Mouse (Mus musculus) cerebellum, adult 2 months (tissue): ENCODE data around the gene Rhov. TPM values are rescaled to one million over a fixed set of nuclear protein-coding genes. Genes with fewer than 3 reads are reported as not detected.
A peak's percentile ranks its signal among the peaks of the same experiment; 100 is the strongest.

Source experiments
- DNase-seq, 2 experiments: peaks; one replicate each; pipeline ENCODE4 v3.0.0; 2021
- H3K27ac ChIP-seq: fragments of 200-500 bp; 2 replicates; pipeline ENCODE4 v1.5.1; 2012; ENCODE audit warnings: low read length, control low read depth, inconsistent platforms; ENCODE audit not compliant: insufficient read depth
- H3K27me3 ChIP-seq: fragments of 200-500 bp; 2 replicates; pipeline ENCODE4 v1.6.1; 2012; ENCODE audit warnings: inconsistent platforms, mild to moderate bottlenecking, low read length, moderate library complexity; ENCODE audit not compliant: control insufficient read depth, insufficient read depth
- H3K4me1 ChIP-seq: fragments of 200-500 bp; 2 replicates; pipeline ENCODE4 v1.6.1; 2011; ENCODE audit warnings: low read length; ENCODE audit not compliant: control insufficient read depth, insufficient read depth
- H3K4me3 ChIP-seq: fragments of 200-500 bp; replicated peaks from 2 replicates; pipeline ENCODE3; 2011; ENCODE audit warnings: mild to moderate bottlenecking, low read depth, low read length, control low read depth; ENCODE audit not compliant: insufficient read depth
- CTCF ChIP-seq: fragments of 200-500 bp; IDR thresholded peaks from 2 replicates; pipeline ENCODE4 v1.5.1; 2011; ENCODE audit warnings: low read depth, mild to moderate bottlenecking, control low read depth, low read length, moderate library complexity, borderline replicate concordance; ENCODE audit not compliant: insufficient read depth
- POLR2A ChIP-seq: fragments of 200-500 bp; IDR thresholded peaks from 2 replicates; pipeline ENCODE4 v1.6.1; 2011; ENCODE audit warnings: low read length, control low read depth, borderline replicate concordance; ENCODE audit not compliant: insufficient read depth
- WGBS: fragments of 180-500 bp; shearing (Covaris S2); methylation state at CpG from one replicate; pipeline ENCODE4 v1.1.7; 2018; 5-methylcytosine and 5-hydroxymethylcytosine counted together
- polyA plus RNA-seq: library from polyadenylated mRNA; depleted of rRNA; stranded (reverse); fragments of >200 nt; gene quantifications from 2 replicates; pipeline ENCODE4 v1.2.3, GENCODE M21; 2012; rRNA removed

The Rhov gene
- 8.4 and 10.4 TPM in 2 replicates for polyA plus RNA-seq

- TF ChIP-seq CTCF, result peak; percentile 21; the same call in 1 of the 2 replicates
- peak; percentile 37; the same call in 1 of the 2 replicates for TF ChIP-seq POLR2A
- DNase-seq, result peak; percentile 83 to 87
- Histone ChIP-seq H3K4me3 (peak within 1 kb of the TSS; percentile 77), H3K27me3 (no peaks in the 10 kb centered on the region), H3K27ac (0 out of 2 replicates have a peak within 1 kb of the TSS, but pooled peaks have one; percentile 10), H3K4me1 (no peaks in the 10 kb centered on the region; the same call in 1 of the 2 replicates)
- WGBS, result under 1% methylated on average over 49 of the region's 49 CpGs
These were observed at the start of gene Rhov for GRCm38 (mm10) chr2:119270643-119271331. Rhov (minus strand) TSS chr2:119271272.

GRCm38 (mm10) chr2:119320571-119320970 lies 49.5 kb upstream of the Rhov start:
- WGBS, result 69% methylated on average over 8 of the region's 8 CpGs
- no peak for TF ChIP-seq CTCF
- no peak for TF ChIP-seq POLR2A
- H3K27ac ChIP-seq, result no peak overlapping the region
- no peaks in the 10 kb centered on the region for H3K27me3 ChIP-seq
- DNase-seq, result no peak
- H3K4me3 ChIP-seq, result no peak overlapping the region
- peaks cover 7% of the 10 kb centered on the region; the same call in 1 of the 2 replicates for H3K4me1 ChIP-seq

DNA sequence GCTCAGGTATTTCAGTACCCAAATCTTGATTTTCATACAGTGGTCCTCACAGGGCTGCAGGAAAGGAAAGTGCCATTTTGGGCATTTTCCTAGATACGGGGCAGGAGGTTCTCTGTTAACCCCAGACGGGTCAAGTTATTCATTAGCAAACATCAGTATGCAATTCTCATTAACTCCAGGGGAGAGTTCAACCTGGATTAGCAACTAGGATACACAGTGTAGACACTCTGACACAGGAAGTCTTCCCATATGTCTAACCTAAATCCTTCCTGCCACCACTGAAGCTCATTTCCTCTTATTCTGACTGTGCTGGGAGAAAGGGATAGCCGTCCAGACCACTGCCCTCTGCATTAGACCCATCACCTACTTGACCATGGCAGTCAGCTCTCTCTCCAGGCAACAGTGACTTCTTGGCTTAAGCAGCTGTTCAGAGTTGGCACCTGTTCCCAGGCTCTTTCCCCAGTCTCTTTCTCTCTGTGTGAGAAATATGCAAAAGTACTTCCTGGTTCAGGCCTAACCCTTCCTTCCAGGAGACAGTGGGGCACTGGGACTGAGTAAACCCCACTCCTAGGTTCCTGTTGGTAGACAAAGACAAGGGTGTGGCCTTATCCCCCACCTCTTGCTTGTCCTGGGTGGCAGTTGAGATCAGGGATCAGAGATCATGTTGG lies 47.1 kb upstream of the Rhov start:
- Histone ChIP-seq H3K4me3 (no peak overlapping the region), H3K27ac (no peak overlapping the region), H3K4me1 (no peaks in the 10 kb centered on the region; the same call in 1 of the 2 replicates), H3K27me3 (no peaks in the 10 kb centered on the region)
- 71% methylated on average over 3 of the region's 3 CpGs for WGBS
- no peak for DNase-seq
- TF ChIP-seq CTCF (no peak), POLR2A (no peak)

- Histone ChIP-seq H3K27ac (no peak overlapping the region), H3K4me1 (no peaks in the 10 kb centered on the region), H3K27me3 (no peaks in the 10 kb centered on the region), H3K4me3 (no peak overlapping the region)
- WGBS, result 71% methylated on average over 12 of the region's 12 CpGs
- no peak for DNase-seq
- no peak for TF ChIP-seq CTCF
- no peak for TF ChIP-seq POLR2A
These were observed 43.8 kb upstream of the Rhov start for GRCm38 (mm10) chr2:119314742-119315310.

- no peak for DNase-seq
- 47% methylated on average over 10 of the region's 10 CpGs for WGBS
- Histone ChIP-seq H3K4me1 (no peaks in the 10 kb centered on the region), H3K27me3 (no peaks in the 10 kb centered on the region), H3K27ac (no peak overlapping the region), H3K4me3 (no peak overlapping the region)
- TF ChIP-seq CTCF (no peak), POLR2A (no peak)
These were observed 42.9 kb upstream of the Rhov start for GRCm38 (mm10) chr2:119313780-119314479.

DNA sequence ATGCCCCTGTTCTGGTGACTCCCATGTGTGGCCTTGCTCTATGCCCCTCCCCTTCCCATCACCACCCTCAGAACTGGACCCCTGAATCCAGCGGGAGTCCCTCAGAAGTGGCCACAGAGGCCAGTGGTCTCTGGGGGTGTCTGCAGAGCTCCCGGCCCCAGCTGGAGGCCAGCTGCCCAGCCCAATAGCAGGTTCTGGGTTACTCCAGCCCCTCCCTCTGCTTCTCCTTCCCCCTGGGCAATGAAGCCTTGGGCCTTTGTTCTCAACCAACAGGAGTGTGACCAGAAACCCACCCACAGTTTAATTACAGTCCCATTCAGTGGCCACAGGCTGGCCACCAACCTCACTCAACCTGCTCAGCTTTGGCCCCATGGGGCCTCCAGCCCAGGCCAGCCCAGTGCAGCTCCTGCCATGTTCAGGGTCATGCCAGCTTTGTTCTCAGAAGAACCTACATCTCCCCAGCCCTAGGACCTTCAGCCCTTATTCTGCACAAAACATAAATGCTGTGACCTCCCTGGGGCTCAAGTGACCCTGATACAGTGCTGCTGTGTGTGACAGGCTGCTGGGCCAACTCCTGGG lies 41.4 kb upstream of the Rhov start:
- DNase-seq, result no peak

DNA sequence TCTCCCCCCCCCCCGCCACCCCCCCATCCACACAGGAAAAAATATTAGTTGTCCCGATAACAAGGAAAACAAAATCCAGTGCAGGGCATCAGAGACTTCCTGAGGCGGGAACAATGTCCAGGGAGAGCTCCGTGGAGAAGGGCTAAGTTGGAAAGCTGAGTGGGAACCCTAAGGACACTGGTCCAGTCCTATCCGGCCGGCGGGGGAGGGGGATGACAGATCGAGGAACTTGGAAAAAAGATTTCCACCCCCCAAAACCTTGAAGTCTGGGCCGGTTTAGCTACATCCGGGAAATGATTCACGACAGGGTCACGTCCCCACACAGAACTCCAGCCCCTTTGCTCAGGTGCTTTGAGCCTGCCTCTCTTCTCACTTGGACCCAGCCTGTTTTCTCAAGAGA lies 40.5 kb upstream of the Rhov start:
- WGBS, result 65% methylated on average over 12 of the region's 12 CpGs
- TF ChIP-seq CTCF (no peak), POLR2A (no peak)
- Histone ChIP-seq H3K4me3 (no peak overlapping the region), H3K27ac (no peak overlapping the region), H3K4me1 (no peaks in the 10 kb centered on the region), H3K27me3 (no peaks in the 10 kb centered on the region)
- no peak for DNase-seq

More for the DNA sequence above, 41.4 kb upstream of the Rhov start:
- TF ChIP-seq CTCF (no peak), POLR2A (no peak)
- Histone ChIP-seq H3K27ac (no peak overlapping the region), H3K27me3 (no peaks in the 10 kb centered on the region), H3K4me3 (no peak overlapping the region), H3K4me1 (no peaks in the 10 kb centered on the region)
- 58% methylated on average over 2 of the region's 2 CpGs for WGBS
